Mouse (Mus musculus) hindbrain, embryonic 10.5 days (tissue): Measurements from ENCODE around the gene Ube2t. TPM values are rescaled to one million over a fixed set of nuclear protein-coding genes. Genes with fewer than 3 reads are reported as not detected.

ENCODE experiments used
- DNase-seq: peaks from one replicate; pipeline ENCODE4 v3.0.0-alpha.2; 2017; ENCODE audit warnings: low spot score
- H3K27ac ChIP-seq: fragments of 300-500 bp; sonication (generic); 2 replicates; pipeline ENCODE4 v1.5.1; 2016; ENCODE audit warnings: mild to moderate bottlenecking, moderate library complexity
- H3K27me3 ChIP-seq: fragments of 300-500 bp; sonication (generic); 2 replicates; pipeline ENCODE4 v1.6.1; 2016; ENCODE audit warnings: mild to moderate bottlenecking; ENCODE audit not compliant: poor library complexity, insufficient read depth, severe bottlenecking
- H3K36me3 ChIP-seq: fragments of 300-500 bp; sonication (generic); 2 replicates; pipeline ENCODE4 v1.6.1; 2016; ENCODE audit warnings: mild to moderate bottlenecking, moderate library complexity
- H3K4me1 ChIP-seq: fragments of 300-500 bp; sonication (generic); replicated peaks from 2 replicates; pipeline ENCODE4 v1.6.1; 2016; ENCODE audit warnings: mild to moderate bottlenecking
- H3K4me3 ChIP-seq: fragments of 300-500 bp; sonication (generic); 2 replicates; pipeline ENCODE4 v1.5.1; 2016; ENCODE audit warnings: mild to moderate bottlenecking, moderate library complexity
- H3K9me3 ChIP-seq: fragments of 300-500 bp; sonication (generic); 2 replicates; pipeline ENCODE4 v1.6.1; 2016; ENCODE audit warnings: mild to moderate bottlenecking, moderate library complexity
- WGBS: fragments of 180-500 bp; shearing (Covaris S2); methylation state at CpG from one replicate; pipeline ENCODE4 v1.1.7; 2016; 5-methylcytosine and 5-hydroxymethylcytosine counted together
- polyA plus RNA-seq: library from polyadenylated mRNA; unstranded; fragments of >200 nt; fragmentation: Nextera tagmentation; extraction: Ambion mirVana; gene quantifications from 2 replicates; pipeline ENCODE4 v1.2.1, GENCODE M21; 2016

The Ube2t gene
- polyA plus RNA-seq, 1 experiment from 2014 or later: 47.8 TPM

GRCm38 (mm10) chr1:134998231-134998630, 35.9 kb downstream of the Ube2t start:
- peaks cover 19% of the 10 kb centered on the region for H3K27me3 ChIP-seq
- WGBS: 88% methylated on average over 8 of the region's 8 CpGs
- H3K4me3 ChIP-seq: no peak overlapping the region
- H3K4me1 ChIP-seq: peaks cover 14% of the 10 kb centered on the region
- DNase-seq: no peak
- no peaks in the 10 kb centered on the region for H3K9me3 ChIP-seq
- no peak overlapping the region for H3K27ac ChIP-seq
- no peaks in the 10 kb centered on the region for H3K36me3 ChIP-seq

GRCm38 (mm10) chr1:135000527-135000926, 38.2 kb downstream of the Ube2t start:
- Histone ChIP-seq H3K4me3 (no peak overlapping the region), H3K27ac (no peak overlapping the region), H3K9me3 (no peaks in the 10 kb centered on the region), H3K36me3 (no peaks in the 10 kb centered on the region), H3K4me1 (peaks cover 16% of the 10 kb centered on the region), H3K27me3 (peaks cover 8% of the 10 kb centered on the region)
- DNase-seq: no peak
- WGBS: 79% methylated on average over 9 of the region's 9 CpGs

GRCm38 (mm10) chr1:135003346-135003745, 41.0 kb downstream of the Ube2t start:
- DNase-seq: no peak
- peaks cover 13% of the 10 kb centered on the region for H3K27me3 ChIP-seq
- no peak overlapping the region for H3K4me3 ChIP-seq
- no peaks in the 10 kb centered on the region for H3K36me3 ChIP-seq
- H3K27ac ChIP-seq: no peak overlapping the region; the same call in 1 of the 2 replicates
- H3K9me3 ChIP-seq: no peaks in the 10 kb centered on the region
- WGBS: 45% methylated on average over 4 of the region's 4 CpGs
- H3K4me1 ChIP-seq: peaks cover 10% of the 10 kb centered on the region

GRCm38 (mm10) chr1:135005696-135006095, 43.3 kb downstream of the Ube2t start:
- peaks cover 4% of the 10 kb centered on the region; the same call in 1 of the 2 replicates for H3K27me3 ChIP-seq
- no peak overlapping the region for H3K27ac ChIP-seq
- 69% methylated on average over 7 of the region's 7 CpGs for WGBS
- DNase-seq: no peak
- no peaks in the 10 kb centered on the region for H3K9me3 ChIP-seq
- no peak overlapping the region for H3K4me3 ChIP-seq
- no peaks in the 10 kb centered on the region for H3K36me3 ChIP-seq
- peaks cover 10% of the 10 kb centered on the region for H3K4me1 ChIP-seq

- Histone ChIP-seq H3K9me3 (no peaks in the 10 kb centered on the region), H3K36me3 (no peaks in the 10 kb centered on the region), H3K27ac (no peak overlapping the region), H3K27me3 (peaks cover 18% of the 10 kb centered on the region), H3K4me1 (peaks cover 7% of the 10 kb centered on the region), H3K4me3 (no peak overlapping the region)
- no peak for DNase-seq
- 78% methylated on average over 3 of the region's 3 CpGs for WGBS
These were observed 47.5 kb downstream of the Ube2t start for GRCm38 (mm10) chr1:135009833-135010232.

- peaks cover 24% of the 10 kb centered on the region for H3K4me1 ChIP-seq
- DNase-seq: no peak
These were observed 49.5 kb downstream of the Ube2t start for GRCm38 (mm10) chr1:135011912-135012311.

GRCm38 (mm10) chr1:135012472-135012871, 50.1 kb downstream of the Ube2t start:
- whole genome bisulfite sequencing: 78% methylated on average over 9 of the region's 9 CpGs
- Histone ChIP-seq H3K4me3 (no peak overlapping the region), H3K9me3 (no peaks in the 10 kb centered on the region)

More at GRCm38 (mm10) chr1:135011912-135012311, 49.5 kb downstream of the Ube2t start:
- H3K27ac ChIP-seq: no peak overlapping the region
- no peaks in the 10 kb centered on the region for H3K36me3 ChIP-seq
- H3K9me3 ChIP-seq: no peaks in the 10 kb centered on the region
- H3K27me3 ChIP-seq: peaks cover 22% of the 10 kb centered on the region
- WGBS: 91% methylated on average over 5 of the region's 5 CpGs
- H3K4me3 ChIP-seq: no peak overlapping the region

GRCm38 (mm10) chr1:135014921-135015445, 52.6 kb downstream of the Ube2t start:
- peak; percentile 67 for DNase-seq
- Histone ChIP-seq H3K4me3 (no peak overlapping the region), H3K9me3 (no peaks in the 10 kb centered on the region), H3K4me1 (peaks cover 39% of the 10 kb centered on the region), H3K27ac (peak overlapping the region; percentile 45; the same call in 1 of the 2 replicates), H3K36me3 (no peaks in the 10 kb centered on the region), H3K27me3 (peaks cover 33% of the 10 kb centered on the region)
- 28% methylated on average over 10 of the region's 10 CpGs for WGBS

More at GRCm38 (mm10) chr1:135012472-135012871, 50.1 kb downstream of the Ube2t start:
- Histone ChIP-seq H3K27me3 (peaks cover 23% of the 10 kb centered on the region), H3K36me3 (no peaks in the 10 kb centered on the region), H3K4me1 (peaks cover 25% of the 10 kb centered on the region), H3K27ac (no peak overlapping the region)
- DNase-seq: no peak

- peaks cover 31% of the 10 kb centered on the region for H3K27me3 ChIP-seq
- DNase-seq: peak; percentile 9
- no peak overlapping the region for H3K27ac ChIP-seq
- H3K4me1 ChIP-seq: peaks cover 52% of the 10 kb centered on the region
- no peaks in the 10 kb centered on the region for H3K36me3 ChIP-seq
- 83% methylated on average over 10 of the region's 10 CpGs for WGBS
- H3K4me3 ChIP-seq: no peak overlapping the region
- no peaks in the 10 kb centered on the region for H3K9me3 ChIP-seq
These were observed 54.7 kb downstream of the Ube2t start for GRCm38 (mm10) chr1:135016907-135017655.

- 74% methylated on average over 2 of the region's 2 CpGs for WGBS
- Histone ChIP-seq H3K27me3 (peaks cover 26% of the 10 kb centered on the region), H3K36me3 (no peaks in the 10 kb centered on the region), H3K4me1 (peaks cover 52% of the 10 kb centered on the region), H3K27ac (no peak overlapping the region), H3K4me3 (no peak overlapping the region), H3K9me3 (no peaks in the 10 kb centered on the region)
- no peak for DNase-seq
These were observed 55.3 kb downstream of the Ube2t start for GRCm38 (mm10) chr1:135017656-135018015.

- WGBS: 38% methylated on average over 13 of the region's 13 CpGs
- Histone ChIP-seq H3K9me3 (0 out of 2 replicates have a peak, but pooled peaks cover 4% of the 10 kb centered on the region), H3K4me1 (peaks cover 52% of the 10 kb centered on the region), H3K4me3 (no peak overlapping the region), H3K27ac (no peak overlapping the region), H3K36me3 (no peaks in the 10 kb centered on the region), H3K27me3 (peaks cover 21% of the 10 kb centered on the region; the same call in 1 of the 2 replicates)
- no peak for DNase-seq
These were observed 56.9 kb downstream of the Ube2t start for GRCm38 (mm10) chr1:135019087-135019774.

GRCm38 (mm10) chr1:135019775-135020167, 57.4 kb downstream of the Ube2t start:
- WGBS: 77% methylated on average over 4 of the region's 4 CpGs
- Histone ChIP-seq H3K9me3 (0 out of 2 replicates have a peak, but pooled peaks cover 4% of the 10 kb centered on the region), H3K36me3 (no peaks in the 10 kb centered on the region), H3K4me3 (no peak overlapping the region), H3K4me1 (peaks cover 46% of the 10 kb centered on the region), H3K27me3 (peaks cover 21% of the 10 kb centered on the region; the same call in 1 of the 2 replicates), H3K27ac (no peak overlapping the region)
- DNase-seq: no peak
